Mouse (Mus musculus): Measurements from ENCODE around the gene Aloxe3.

The Aloxe3 gene

DNA sequence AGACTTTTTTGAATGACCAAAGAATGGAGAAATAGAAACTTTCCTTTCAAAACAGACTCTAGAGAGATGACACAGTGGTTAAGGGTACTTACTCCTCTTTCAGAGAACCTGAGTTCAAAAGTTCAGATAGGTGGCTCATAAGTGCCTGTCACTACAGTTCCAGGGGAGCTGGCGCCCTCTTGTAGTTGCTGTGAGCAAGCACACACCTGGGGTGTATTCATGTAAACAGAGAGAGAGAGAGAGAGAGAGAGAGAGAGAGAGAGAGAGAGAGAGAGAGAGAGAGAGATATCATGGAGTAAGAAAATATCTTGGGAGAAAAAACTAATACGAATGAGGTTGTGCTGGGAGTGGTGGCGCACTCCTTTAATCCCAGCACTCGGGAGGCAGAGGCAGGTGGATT lies 54.4 kb downstream of the Aloxe3 start:
- no peak for DNase-seq (ENCODE audit: low spot score)

DNA sequence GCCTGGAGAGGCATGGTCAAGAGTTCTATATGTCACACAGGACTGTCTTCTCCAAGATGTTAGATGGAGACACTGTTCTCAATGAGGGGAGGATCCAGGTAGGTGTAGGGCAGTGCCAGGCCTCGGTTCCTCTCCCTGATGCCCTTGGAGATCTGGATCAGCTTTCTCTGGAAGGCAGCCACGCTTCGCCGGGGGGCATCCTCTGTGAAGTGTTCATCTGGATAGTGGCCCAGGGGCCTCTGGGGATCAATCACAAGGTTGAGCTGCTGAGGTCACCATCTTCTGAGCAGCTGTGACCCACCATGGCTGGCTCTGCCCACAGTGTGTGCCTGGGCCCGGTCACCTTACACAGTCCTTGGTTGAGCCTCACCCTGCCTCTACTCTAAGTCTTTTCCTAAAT lies 59.3 kb downstream of the Aloxe3 start:
- DNase-seq (ENCODE audit: low spot score), result no peak

DNA sequence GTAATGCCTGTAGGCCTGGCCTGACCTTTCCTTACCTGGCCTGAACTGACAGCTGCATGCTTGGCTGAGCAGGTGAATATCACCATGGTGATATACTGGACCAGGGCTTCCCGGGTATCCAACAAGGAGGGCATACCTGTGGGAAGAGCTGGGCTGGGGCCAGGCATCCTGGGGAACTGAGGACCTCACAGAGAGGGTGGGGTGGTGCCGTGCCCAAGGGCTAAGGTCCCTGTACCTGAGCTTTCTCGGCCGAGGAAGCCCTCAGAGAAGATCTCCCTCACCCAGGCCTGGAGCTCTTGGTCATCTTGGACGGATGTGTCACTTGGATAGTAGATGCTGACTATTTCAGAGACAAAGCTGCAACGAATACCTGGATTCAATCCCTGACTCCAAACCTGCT lies 60.2 kb downstream of the Aloxe3 start:
- DNase-seq (ENCODE audit: low spot score), result no peak

DNA sequence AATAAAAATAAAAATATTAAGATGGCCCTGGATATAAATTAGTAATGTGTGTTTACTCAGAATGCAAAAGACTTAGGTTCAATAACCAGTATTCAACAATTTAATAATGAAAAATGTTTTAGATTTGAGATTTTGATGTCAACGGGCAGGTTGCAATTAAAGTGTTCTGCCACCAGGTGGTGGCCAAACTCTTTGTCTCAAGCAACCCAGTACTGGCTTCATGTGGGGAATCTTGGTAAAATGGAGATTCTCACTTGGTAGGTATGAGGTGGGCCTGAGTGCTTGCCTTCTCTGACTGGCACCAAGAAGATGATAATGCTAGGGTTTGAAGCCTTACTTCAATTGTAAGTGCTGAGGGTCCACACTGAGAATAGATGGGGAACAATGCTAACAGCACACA lies 67.1 kb downstream of the Aloxe3 start:
- DNase-seq (ENCODE audit: low spot score), result peak; percentile 21

DNA sequence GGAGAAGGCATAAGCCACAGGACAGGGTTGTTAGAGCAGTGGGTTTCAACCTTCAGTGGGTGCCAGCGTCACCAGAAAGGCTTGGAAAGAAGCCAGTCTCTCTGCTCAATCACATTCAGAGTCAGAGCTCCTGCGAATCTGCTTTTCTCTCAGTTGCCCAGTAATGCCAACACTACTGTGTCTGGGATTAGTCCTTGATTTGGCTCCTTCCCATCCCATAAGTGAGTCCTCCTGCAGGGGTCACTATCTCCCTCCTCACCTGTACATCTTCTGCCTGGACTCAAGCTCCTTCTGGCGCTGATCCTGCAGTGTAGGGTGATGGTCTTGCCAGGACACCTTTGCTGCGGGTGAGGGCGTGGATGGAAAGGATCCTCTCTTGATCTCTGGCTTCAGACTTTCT lies 71.1 kb downstream of the Aloxe3 start:
- DNase-seq (ENCODE audit: low spot score), result no peak

DNA sequence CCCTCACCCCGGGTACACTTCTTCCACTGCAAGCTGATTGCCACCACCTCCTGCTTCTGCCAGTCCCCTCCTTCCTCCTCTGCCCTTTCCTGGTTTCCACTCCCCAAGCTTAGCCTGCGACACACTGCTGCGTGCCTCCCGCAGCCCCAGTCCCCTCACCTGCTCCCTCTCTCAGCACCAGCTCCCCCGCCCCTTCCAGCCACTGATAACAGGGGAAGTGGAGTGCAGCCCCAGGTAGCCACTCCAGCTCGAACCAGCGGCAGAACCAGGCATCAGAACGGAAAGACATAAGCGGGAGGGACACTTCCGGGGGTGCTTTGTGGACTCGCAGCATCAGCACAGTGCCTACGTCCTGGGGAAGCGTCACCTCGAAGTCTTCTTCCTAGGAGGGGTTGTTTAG lies 71.5 kb downstream of the Aloxe3 start:
- DNase-seq (ENCODE audit: low spot score), result no peak

DNA sequence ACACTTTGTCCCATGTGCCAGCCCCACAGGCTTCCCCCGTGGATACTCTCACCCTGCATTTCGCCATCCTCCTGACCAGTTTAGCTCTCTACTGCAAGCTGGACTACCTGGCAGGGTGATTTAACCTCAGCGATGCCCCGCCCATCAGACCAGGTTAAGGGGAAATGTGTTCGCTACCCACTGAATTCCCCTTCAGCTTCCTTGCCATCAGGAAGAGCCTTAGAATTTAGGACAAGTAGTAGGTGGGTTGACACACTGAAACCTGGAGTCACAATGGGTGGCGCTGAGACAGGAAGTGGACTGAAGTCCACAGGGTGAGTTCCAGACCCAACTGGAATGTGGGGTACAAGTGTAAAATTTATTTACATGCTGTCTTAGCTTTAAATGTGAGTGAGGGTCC lies 72.0 kb downstream of the Aloxe3 start, which contains the start of gene Alox8:
Gene Alox8, minus strand, starts transcription at position 101 of the 400 bp plus-strand sequence.
- no peak for DNase-seq (ENCODE audit: low spot score)

Measured in urinary bladder, postnatal 25 days (tissue).